Mouse (Mus musculus) liver, embryonic 14.5 days (tissue): Measurements from ENCODE around the gene Pofut1.

Source experiments
- CTCF ChIP-seq: IDR thresholded peaks from 2 replicates; pipeline ENCODE4 v1.5.1; 2016; ENCODE audit warnings: antibody characterized with exemption, low read depth, control low read depth
- EP300 ChIP-seq: IDR thresholded peaks from 2 replicates; pipeline ENCODE4 v1.6.1; 2016; ENCODE audit warnings: antibody characterized with exemption, low read depth

GRCm38 (mm10) chr2:153276440-153276839, 35.1 kb downstream of the Pofut1 start:
- TF ChIP-seq EP300 (no peak), CTCF (no peak)
